Mouse (Mus musculus): ENCODE data around the gene Thap8. TPM values are rescaled to one million over a fixed set of nuclear protein-coding genes. Genes with fewer than 3 reads are reported as not detected.

Gene Thap8
- polyA plus RNA-seq, 1 experiment from 2014 or later, result 0.51 TPM

DNA sequence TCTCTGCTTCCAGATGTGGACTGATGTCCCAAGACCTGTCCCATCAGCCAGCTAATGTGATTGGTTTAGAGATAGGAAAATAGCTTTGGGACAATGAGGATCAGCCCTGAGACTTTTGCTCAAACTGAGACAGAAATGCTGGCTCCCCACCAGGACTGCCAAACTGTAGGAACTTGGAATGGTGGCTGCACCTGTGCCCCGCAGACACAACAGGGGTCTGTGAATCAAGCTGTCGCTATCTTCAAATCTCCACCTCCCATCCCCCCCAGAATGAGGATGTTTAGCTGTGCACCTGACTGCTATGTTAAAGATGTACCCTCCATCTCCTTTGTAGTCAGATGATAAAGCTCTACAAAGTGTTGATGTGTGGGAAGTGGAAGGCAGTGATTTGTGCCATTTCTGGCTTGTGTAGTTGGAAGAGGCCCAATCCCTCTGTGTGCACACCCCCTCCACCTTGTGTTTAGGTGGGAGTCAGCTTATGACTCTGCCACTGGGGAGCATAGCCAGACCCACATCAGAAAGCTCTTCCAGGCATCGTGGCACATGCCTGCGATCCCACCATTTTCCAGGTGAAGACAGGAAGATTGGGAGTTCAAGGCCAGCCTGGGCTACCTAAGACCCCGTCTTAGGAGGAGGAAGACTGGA, 44.5 kb downstream of the Thap8 start:
- 86% methylated on average over 5 of the region's 5 CpGs for WGBS
- H3K27me3 ChIP-seq, result peaks cover 14% of the 10 kb centered on the region; the same call in 1 of the 2 replicates
- H3K9me3 ChIP-seq, result peaks cover 4% of the 10 kb centered on the region; the same call in 1 of the 2 replicates
- H3K36me3 ChIP-seq (replicated peaks), result no peaks in the 10 kb centered on the region
- peaks cover 17% of the 10 kb centered on the region for H3K4me1 ChIP-seq
- H3K27ac ChIP-seq, result no peak overlapping the region
- H3K4me3 ChIP-seq (replicated peaks), result no peak overlapping the region
- H3K4me2 ChIP-seq, result no peak overlapping the region
- no peak overlapping the region for H3K9ac ChIP-seq
- ATAC-seq (ENCODE audit: low FRiP score), result no peak

- ATAC-seq (ENCODE audit: low FRiP score), result no peak
- Histone ChIP-seq H3K9me3 (peaks cover 4% of the 10 kb centered on the region; the same call in 1 of the 2 replicates), H3K4me1 (peaks cover 17% of the 10 kb centered on the region), H3K27ac (no peak overlapping the region), H3K9ac (no peak overlapping the region), H3K36me3 (replicated peaks) (no peaks in the 10 kb centered on the region), H3K4me3 (replicated peaks) (no peak overlapping the region), H3K27me3 (peaks cover 14% of the 10 kb centered on the region; the same call in 1 of the 2 replicates), H3K4me2 (no peak overlapping the region)
- 47% methylated on average over 2 of the region's 2 CpGs for WGBS
Measured at GRCm38 (mm10) chr7:30325364-30325763, 45.5 kb downstream of the Thap8 start.

- H3K36me3 ChIP-seq (replicated peaks), result no peaks in the 10 kb centered on the region
- no peak overlapping the region for H3K9ac ChIP-seq
- no peak overlapping the region for H3K27ac ChIP-seq
- H3K4me1 ChIP-seq, result peaks cover 10% of the 10 kb centered on the region
- no peak overlapping the region for H3K4me3 ChIP-seq (replicated peaks)
- peaks cover 14% of the 10 kb centered on the region; the same call in 1 of the 2 replicates for H3K27me3 ChIP-seq
- H3K9me3 ChIP-seq, result peaks cover 4% of the 10 kb centered on the region; the same call in 1 of the 2 replicates
- no peak overlapping the region for H3K4me2 ChIP-seq
- ATAC-seq (ENCODE audit: low FRiP score), result no peak
Measured at GRCm38 (mm10) chr7:30326427-30326826, 46.5 kb downstream of the Thap8 start.

DNA sequence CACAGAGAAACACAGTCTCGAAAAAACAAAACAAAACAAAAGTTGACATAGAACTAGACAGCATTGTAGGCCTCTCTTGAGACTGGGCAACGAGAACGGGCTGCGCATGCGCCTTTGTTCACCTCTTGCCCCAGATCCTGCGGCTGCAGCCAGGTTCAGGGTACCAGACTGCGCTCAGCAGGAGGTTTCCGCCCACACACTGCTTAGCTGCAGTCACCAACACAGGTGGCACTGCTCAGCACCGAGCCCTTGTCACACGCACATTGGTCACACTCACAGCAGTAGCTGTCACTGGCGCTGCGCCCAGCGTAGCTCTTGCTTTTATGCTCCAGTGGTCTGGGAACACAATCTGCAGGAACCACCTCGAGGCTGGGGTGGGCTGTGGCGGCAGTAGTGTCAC, 47.2 kb downstream of the Thap8 start:
- Histone ChIP-seq H3K27ac (no peak overlapping the region), H3K36me3 (replicated peaks) (no peaks in the 10 kb centered on the region), H3K4me1 (peaks cover 15% of the 10 kb centered on the region), H3K9ac (no peak overlapping the region), H3K4me3 (replicated peaks) (no peak overlapping the region), H3K27me3 (peaks cover 14% of the 10 kb centered on the region; the same call in 1 of the 2 replicates), H3K9me3 (peaks cover 4% of the 10 kb centered on the region; the same call in 1 of the 2 replicates), H3K4me2 (no peak overlapping the region)
- ATAC-seq (ENCODE audit: low FRiP score), result no peak
- 70% methylated on average over 15 of the region's 15 CpGs for WGBS

DNA sequence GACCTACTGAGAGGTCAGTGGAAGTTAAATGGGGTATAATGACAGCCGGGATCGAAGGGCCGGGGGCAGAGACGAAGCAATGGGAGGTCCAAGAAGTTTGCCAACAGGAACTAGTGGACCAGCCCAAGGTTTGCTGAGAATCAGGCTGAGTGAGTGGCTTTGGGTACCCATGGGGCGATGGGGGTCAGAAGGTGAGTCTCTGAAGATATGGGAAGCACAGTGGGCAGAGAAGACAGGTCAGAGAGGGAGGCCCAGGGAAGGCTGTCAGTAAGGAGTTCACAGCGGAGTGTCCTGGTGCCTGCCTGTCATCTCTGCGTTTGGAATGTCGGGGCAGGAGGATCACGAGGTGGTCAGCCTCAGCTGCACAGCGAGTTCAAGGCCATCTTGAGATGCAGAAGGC, 48.5 kb downstream of the Thap8 start:
- Histone ChIP-seq H3K4me3 (replicated peaks) (no peak overlapping the region), H3K4me1 (peaks cover 16% of the 10 kb centered on the region), H3K36me3 (replicated peaks) (no peaks in the 10 kb centered on the region), H3K27me3 (peaks cover 21% of the 10 kb centered on the region), H3K9me3 (peaks cover 4% of the 10 kb centered on the region; the same call in 1 of the 2 replicates), H3K27ac (no peak overlapping the region), H3K9ac (no peak overlapping the region), H3K4me2 (no peak overlapping the region)
- WGBS, result 55% methylated on average over 10 of the region's 10 CpGs
- ATAC-seq (ENCODE audit: low FRiP score), result no peak

GRCm38 (mm10) chr7:30331887-30332286, 52.0 kb downstream of the Thap8 start:
- Histone ChIP-seq H3K4me3 (replicated peaks) (no peak overlapping the region), H3K9me3 (no peaks in the 10 kb centered on the region), H3K36me3 (replicated peaks) (no peaks in the 10 kb centered on the region), H3K9ac (no peak overlapping the region), H3K4me1 (peaks cover 23% of the 10 kb centered on the region), H3K27ac (no peak overlapping the region), H3K27me3 (peaks cover 43% of the 10 kb centered on the region), H3K4me2 (peak overlapping the region; percentile 34)
- 5% methylated on average over 13 of the region's 13 CpGs for WGBS
- ATAC-seq (ENCODE audit: low FRiP score), result peak; percentile 92

- Histone ChIP-seq H3K4me2 (peak overlapping the region; percentile 34; the same call in 1 of the 2 replicates), H3K27me3 (peaks cover 39% of the 10 kb centered on the region)
- WGBS, result 68% methylated on average over 18 of the region's 18 CpGs
Measured at GRCm38 (mm10) chr7:30332622-30333259, 52.8 kb downstream of the Thap8 start.

GRCm38 (mm10) chr7:30333436-30333835, 53.5 kb downstream of the Thap8 start:
- Histone ChIP-seq H3K4me2 (no peak overlapping the region), H3K27me3 (peaks cover 36% of the 10 kb centered on the region), H3K4me1 (peaks cover 23% of the 10 kb centered on the region), H3K4me3 (replicated peaks) (no peak overlapping the region), H3K27ac (0 out of 2 replicates have a peak overlapping the region, but pooled peaks have one; percentile 19), H3K9ac (no peak overlapping the region), H3K9me3 (no peaks in the 10 kb centered on the region), H3K36me3 (replicated peaks) (no peaks in the 10 kb centered on the region)
- no peak; the same call in 1 of the 2 replicates for ATAC-seq (ENCODE audit: low FRiP score)
- WGBS, result 56% methylated on average over 4 of the region's 4 CpGs

More at GRCm38 (mm10) chr7:30332622-30333259, 52.8 kb downstream of the Thap8 start:
- Histone ChIP-seq H3K9me3 (no peaks in the 10 kb centered on the region), H3K27ac (no peak overlapping the region), H3K36me3 (replicated peaks) (no peaks in the 10 kb centered on the region), H3K9ac (no peak overlapping the region), H3K4me1 (peaks cover 23% of the 10 kb centered on the region), H3K4me3 (replicated peaks) (no peak overlapping the region)
- ATAC-seq (ENCODE audit: low FRiP score), result no peak

DNA sequence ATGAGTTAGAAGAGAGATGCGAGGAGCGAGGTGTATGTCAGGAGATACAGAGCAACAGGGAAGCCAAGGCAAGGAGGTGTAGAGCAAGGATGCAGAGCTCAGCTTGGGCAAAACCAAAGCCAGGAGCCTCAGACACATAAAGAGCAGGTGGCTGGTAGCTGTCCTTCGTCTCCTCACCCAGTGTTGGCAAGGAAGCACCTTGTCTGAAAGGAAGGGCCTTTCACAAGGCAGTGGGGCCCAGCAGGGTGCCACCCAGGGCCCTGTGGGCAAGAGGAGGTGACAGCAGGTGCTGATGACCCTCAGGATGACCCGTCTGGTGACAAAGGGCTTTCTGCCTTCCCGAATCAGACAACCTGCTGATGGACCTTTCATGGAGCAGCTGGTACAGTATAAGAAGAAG, 54.7 kb downstream of the Thap8 start:
- Histone ChIP-seq H3K27ac (no peak overlapping the region), H3K9me3 (no peaks in the 10 kb centered on the region), H3K4me2 (no peak overlapping the region), H3K4me3 (replicated peaks) (no peak overlapping the region), H3K36me3 (replicated peaks) (no peaks in the 10 kb centered on the region), H3K27me3 (peaks cover 39% of the 10 kb centered on the region), H3K4me1 (peaks cover 23% of the 10 kb centered on the region), H3K9ac (no peak overlapping the region)
- WGBS, result 57% methylated on average over 5 of the region's 5 CpGs
- ATAC-seq (ENCODE audit: low FRiP score), result no peak

- no peak overlapping the region for H3K9ac ChIP-seq
- no peaks in the 10 kb centered on the region for H3K36me3 ChIP-seq (replicated peaks)
- peaks cover 43% of the 10 kb centered on the region for H3K27me3 ChIP-seq
- peaks cover 23% of the 10 kb centered on the region for H3K4me1 ChIP-seq
- no peak overlapping the region for H3K27ac ChIP-seq
- ATAC-seq (ENCODE audit: low FRiP score), result no peak
- no peak overlapping the region for H3K4me3 ChIP-seq (replicated peaks)
- 71% methylated on average over 6 of the region's 6 CpGs for WGBS
- no peak overlapping the region for H3K4me2 ChIP-seq
- H3K9me3 ChIP-seq, result no peaks in the 10 kb centered on the region
Measured at GRCm38 (mm10) chr7:30335688-30336087, 55.8 kb downstream of the Thap8 start.

DNA sequence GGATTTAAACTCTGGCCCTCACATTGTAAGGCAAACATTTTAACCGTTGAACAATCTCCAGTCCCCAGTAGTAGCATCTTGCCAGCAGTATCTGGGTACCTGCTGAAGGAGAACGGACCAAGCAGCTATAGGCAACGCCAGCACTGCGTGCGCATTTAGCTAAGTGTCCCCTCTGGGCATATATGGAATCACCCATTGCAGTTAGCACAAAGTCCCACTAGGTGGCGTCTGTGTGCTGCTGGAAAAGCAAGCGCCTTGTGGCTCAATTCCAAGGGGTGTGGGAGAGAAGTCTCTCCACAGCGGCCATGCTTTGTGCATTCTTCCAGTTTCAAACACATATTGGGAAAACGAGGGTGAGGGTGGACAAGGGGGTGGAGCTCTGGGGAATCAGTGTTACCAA, 56.5 kb downstream of the Thap8 start:
- Histone ChIP-seq H3K36me3 (replicated peaks) (no peaks in the 10 kb centered on the region), H3K4me3 (replicated peaks) (no peak overlapping the region), H3K9ac (no peak overlapping the region; the same call in 1 of the 2 replicates), H3K9me3 (no peaks in the 10 kb centered on the region), H3K4me2 (peak overlapping the region; percentile 11; the same call in 1 of the 2 replicates), H3K4me1 (peaks cover 20% of the 10 kb centered on the region), H3K27ac (no peak overlapping the region), H3K27me3 (peaks cover 48% of the 10 kb centered on the region)
- 2% methylated on average over 9 of the region's 9 CpGs for WGBS
- ATAC-seq (ENCODE audit: low FRiP score), result peak; percentile 57

- ATAC-seq (ENCODE audit: low FRiP score), result no peak
- 67% methylated on average over 5 of the region's 5 CpGs for WGBS
- H3K4me3 ChIP-seq (replicated peaks), result no peak overlapping the region
- H3K4me1 ChIP-seq, result no peaks in the 10 kb centered on the region
- H3K9ac ChIP-seq, result no peak overlapping the region
- no peaks in the 10 kb centered on the region for H3K36me3 ChIP-seq (replicated peaks)
- no peak overlapping the region for H3K27ac ChIP-seq
- H3K9me3 ChIP-seq, result no peaks in the 10 kb centered on the region
- no peak overlapping the region for H3K4me2 ChIP-seq
- H3K27me3 ChIP-seq, result peaks cover 42% of the 10 kb centered on the region
Measured at GRCm38 (mm10) chr7:30339432-30340109, 59.7 kb downstream of the Thap8 start.
